Mouse (Mus musculus): Measurements from ENCODE around the gene Kmt2a.

The Kmt2a gene

GRCm38 (mm10) chr9:44880309-44881081, 601 bp downstream of the Kmt2a start:
- peak in 1 of 2 experiments; percentile 25 for DNase-seq (ENCODE audit: low spot score in 2 of 2)

DNA sequence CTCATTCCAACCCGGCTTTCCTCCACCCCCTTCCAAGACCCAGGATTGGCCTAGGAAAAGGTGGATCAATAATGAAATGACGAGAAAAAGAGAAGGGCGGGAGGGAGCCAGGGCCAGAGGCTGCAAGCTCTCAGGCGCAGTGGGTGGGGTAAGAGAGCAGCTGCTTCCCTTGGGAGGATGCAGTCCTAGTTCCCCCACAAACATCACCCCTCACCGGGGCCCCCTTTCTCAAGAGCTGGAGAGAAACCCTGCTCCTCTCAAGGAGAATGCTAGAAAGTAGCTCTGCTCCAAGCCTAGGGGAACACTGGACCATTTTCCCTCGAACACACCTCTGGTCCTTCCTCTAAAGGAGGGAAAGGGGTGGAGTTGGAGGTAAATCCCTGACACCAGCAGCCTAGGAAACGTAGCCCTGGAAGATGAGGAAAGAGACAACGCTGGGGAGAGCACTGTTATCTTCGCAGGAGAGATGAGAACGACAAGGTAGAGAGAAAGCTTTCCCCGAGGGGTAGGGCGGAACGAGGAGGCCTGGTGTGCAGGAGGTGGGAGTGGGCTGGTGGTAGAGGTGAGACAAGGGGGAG, 1.3 kb downstream of the Kmt2a start:
- DNase-seq (ENCODE audit: low spot score in 2 of 2): peak in 1 of 2 experiments; percentile 25

DNA sequence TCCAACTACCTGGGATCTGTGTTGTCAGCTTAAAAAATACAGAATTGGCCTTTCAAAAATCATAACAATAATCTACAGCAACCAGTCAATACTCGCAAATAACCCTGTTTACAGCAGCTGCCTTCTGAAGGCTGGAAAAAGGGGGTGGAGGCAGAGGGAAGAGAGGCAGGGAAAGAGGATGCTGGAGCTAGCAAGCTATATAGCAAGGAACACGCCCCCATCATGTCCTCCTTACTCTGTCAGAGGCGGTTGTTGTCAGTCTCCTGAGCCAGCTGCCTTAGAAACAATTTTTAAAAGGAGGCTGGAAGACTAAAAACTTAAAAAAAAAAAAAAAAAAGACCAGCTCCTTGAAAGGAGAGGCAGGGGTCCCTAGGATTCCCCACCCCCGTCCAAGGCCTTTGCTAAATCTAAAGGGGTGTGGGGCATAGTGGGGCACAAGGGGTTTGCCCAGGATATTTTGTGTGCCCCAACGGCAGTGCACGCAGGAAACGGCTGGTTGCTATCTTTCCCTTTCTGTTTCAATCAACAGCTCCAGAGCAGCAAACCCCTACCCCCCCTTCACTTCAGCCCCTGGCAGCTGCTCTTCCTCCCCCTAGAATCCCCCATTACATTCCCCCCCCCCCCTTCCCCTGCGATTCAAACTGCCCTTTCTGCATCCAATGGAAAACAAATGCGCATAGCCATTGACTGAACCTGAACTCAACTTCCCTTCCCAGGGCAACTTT, 2.2 kb downstream of the Kmt2a start:
- DNase-seq (ENCODE audit: low spot score in 2 of 2): no peak

DNA sequence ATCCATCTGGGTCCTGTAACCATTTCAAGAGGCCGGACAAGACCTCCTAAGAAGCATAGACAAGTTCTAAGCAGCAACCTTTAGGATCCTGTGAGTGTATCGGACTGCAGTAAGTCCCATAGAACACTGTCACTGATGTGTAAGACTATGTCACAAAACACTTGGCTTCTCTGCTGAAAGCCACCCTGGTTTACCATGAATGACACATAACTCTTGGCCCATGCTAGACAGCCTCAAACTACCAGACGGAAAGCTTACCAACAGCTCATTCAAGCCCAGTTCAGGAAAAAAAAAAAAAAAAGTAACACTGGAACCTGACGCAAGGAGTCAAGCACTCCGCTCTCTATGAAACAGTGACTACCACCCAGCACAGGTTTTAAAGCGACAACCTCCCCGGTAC, 3.4 kb downstream of the Kmt2a start:
- DNase-seq (ENCODE audit: low spot score in 2 of 2): no peak

DNA sequence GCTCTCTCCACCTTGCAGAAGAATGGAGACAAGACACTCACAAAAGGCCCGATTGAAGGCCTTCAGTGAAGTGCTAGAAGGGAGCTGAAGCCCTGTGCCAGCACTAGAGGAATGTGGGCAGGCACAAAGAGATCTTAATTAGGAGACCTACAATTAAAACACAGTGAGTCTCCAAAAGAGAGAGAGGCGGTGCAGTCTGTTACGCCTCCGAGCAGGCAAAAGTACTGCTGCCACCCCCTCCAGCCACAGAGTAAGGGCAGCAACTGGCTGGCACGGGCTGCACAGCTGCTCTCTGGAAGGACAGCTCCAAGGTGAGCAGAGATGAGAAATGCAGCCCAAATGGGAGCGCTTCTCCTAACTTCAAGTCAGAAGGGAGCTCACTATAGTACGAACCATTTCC, 5.6 kb downstream of the Kmt2a start:
- no peak for DNase-seq (ENCODE audit: low spot score in 2 of 2)

GRCm38 (mm10) chr9:44874198-44874597, 6.9 kb downstream of the Kmt2a start:
- DNase-seq (ENCODE audit: low spot score in 2 of 2): no peak

- no peak for DNase-seq (ENCODE audit: low spot score in 2 of 2)
Observed at GRCm38 (mm10) chr9:44873665-44874064, 7.4 kb downstream of the Kmt2a start.

DNA sequence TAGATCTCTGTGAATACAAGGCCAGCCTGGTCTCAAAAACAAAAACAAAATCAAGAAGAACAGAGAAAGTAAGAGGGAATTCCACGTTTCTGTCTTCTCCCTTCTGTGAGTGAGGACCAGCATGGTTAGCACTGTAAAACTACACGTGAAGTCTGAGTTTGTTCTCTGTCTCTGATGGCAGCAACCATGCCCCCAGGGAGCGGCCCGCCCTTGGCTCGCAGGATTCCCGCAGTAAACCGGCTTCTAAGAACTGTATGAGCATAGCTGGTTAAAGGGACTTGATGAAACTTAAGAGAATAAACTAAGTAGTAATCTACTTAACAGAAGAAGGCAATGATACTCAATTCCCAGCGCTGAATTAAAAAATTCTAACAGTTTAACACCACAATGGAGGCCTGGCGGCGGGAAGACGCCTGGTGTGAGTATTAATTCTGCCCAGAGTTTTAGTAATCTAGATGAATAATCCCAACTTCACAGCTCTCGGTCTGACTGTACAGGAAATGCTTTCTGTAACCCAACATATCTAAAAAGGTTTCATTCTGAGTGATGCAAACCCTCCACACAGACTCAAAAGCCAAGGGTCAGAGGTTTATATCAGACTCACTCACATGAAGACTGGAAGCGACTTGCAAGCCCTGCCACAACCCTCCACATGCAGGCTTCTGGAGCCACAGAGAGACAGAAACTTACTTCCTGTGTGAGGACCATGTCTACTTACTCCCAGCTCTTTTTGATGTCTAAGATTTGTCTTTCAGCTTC, 12.6 kb downstream of the Kmt2a start:
- DNase-seq (ENCODE audit: low spot score in 2 of 2): no peak

- no peak for DNase-seq (ENCODE audit: low spot score in 2 of 2)
Observed at GRCm38 (mm10) chr9:44867664-44868063, 13.4 kb downstream of the Kmt2a start.

DNA sequence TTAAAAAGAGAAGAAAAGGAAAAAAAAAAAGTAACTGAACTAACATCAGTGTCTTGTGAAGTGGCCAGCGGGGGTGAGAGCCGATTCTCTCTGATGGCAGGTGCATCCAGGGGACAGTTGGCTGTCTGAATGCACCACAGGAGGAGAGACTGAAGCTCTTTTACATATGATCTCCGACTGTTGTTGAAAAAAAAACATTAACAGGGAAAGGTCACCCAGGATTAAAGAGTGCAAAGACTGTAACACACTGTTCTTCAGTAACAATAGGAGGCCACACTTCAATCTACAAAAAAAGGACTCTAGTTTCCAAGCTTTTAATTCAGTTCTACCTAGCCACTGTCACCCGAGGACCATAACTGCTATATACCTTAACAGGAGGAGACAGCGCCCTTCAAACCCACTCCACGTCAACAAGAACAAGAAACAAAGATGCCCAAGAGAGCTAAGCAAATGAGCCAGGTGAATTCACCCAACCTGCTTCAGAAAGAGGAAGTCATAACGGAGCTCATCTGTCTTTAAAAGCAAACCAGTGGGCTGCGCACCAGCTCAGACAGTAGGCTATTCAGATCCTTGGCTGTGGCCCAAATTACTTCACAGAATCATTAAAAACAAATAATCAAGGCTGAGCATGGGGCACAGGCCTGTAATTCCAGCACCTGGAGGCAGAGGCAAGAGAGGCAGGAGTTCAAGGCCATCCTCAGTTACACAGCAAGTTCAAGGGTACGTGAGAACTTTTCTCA, 14.4 kb downstream of the Kmt2a start:
- DNase-seq (ENCODE audit: low spot score in 2 of 2): peak in 1 of 2 experiments; percentile 13

- DNase-seq (ENCODE audit: low spot score in 2 of 2): no peak
Observed at GRCm38 (mm10) chr9:44861121-44861520, 20.0 kb downstream of the Kmt2a start.

DNA sequence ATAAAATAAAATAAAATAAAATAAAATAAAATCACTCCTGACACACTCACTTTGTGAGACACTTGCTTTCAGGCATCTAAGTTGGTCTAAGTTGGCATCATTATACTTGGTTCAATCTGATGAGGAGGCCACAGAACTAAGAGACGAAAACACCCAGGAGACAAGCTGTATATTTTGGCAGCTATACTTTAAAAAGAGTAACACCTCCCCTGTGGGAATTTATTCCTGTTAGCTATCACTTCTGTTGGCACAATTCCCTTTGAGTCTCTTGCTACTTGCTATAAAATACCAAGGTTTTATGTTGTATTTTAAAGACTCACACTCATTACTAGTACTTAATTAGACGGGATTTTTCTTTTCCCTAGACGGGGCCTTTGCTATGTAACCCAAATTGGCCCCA, 22.4 kb downstream of the Kmt2a start:
- DNase-seq (ENCODE audit: low spot score in 2 of 2): no peak

DNA sequence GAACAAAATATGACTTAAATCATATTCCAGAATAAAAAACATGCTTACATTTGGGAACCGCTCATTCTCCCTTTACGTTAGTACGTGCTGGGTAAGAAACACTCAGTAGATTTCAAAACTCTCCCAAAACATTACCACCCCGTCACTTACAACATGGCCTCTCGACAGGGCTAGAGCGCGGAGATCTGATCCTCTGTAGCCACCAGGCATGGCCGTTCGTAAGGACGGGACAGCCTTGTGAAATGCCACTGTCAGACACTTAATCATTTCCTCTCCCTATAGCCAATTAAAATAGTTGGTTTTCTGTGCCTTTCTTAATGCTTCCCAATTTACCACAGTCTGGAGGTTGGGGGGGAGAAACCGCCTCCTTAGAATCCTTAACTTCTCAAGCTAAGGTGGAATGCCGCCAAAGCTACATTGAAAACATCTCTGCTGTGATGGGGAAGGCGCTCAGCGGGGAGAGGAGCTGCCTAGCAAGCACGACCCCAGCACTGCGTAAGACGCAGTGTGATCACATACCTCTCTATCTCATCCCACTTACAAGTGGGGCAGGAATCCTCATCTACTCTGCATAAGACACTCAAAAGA, 23.6 kb downstream of the Kmt2a start:
- no peak for DNase-seq (ENCODE audit: low spot score in 2 of 2)

DNA sequence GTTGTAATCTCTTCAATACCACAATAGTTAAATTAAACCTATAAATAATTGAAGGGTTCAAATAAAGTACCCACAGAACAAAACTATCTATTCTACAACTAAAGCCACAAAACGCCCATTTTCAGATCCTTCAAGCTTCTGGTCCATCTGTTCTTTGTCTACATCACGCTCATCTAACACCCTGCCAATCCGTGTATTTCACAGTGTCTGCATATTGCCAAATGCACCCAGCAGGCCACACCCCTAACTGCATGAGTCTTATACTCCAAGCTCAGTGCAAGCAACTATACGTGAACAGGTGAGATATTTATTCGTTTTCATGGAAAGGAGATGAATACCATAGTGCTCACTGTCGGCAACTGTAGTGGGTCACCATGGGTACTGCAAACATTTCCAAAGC, 25.9 kb downstream of the Kmt2a start:
- DNase-seq (ENCODE audit: low spot score in 2 of 2): no peak

DNA sequence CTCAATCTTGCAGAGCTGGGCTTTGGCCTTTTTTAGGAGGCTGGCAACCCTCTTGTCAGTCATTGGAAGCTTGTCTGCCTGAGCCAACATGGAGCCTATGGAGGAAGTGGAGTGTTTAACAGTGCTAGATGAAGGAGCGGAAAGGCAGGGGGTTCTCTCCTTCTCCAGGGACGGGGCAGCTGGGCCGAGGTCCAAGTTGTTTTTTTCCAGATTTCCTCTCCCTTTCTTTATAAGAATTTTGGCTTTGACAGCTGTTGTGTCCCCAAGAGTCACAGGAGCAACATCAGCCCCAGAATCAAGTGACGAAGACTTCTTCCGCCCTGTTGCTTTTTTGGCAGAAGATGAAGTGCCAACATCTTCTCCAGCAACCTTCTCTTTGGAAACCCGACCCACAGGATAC, 33.6 kb downstream of the Kmt2a start:
- DNase-seq (ENCODE audit: low spot score in 2 of 2): no peak

DNA sequence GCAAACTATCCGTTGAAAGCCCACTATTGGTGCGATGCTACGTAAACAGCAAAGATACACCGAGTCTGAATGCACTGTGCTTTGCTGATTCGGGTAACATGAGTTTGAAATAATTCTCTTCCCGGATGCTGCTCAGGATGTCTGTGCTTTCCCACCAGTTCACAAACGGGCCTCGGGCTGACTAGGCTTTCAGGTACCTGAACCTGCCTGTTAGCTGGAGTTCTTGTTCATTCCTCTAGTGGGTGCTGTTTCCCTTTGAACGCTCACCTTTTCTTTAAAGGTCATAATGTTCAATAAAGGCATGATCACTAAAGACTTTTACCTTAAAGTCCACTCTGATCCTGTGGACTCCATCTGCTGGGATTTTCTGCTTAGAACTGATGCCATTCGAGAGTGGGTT, 39.9 kb downstream of the Kmt2a start:
- peak in 1 of 2 experiments; percentile 14 for DNase-seq (ENCODE audit: low spot score in 2 of 2)

GRCm38 (mm10) chr9:44836439-44836838, 44.7 kb downstream of the Kmt2a start:
- DNase-seq (ENCODE audit: low spot score in 2 of 2): peak; percentile 51 to 68

GRCm38 (mm10) chr9:44832356-44832755, 48.7 kb downstream of the Kmt2a start:
- no peak for DNase-seq (ENCODE audit: low spot score in 2 of 2)

- no peak for DNase-seq (ENCODE audit: low spot score in 2 of 2)
Observed at GRCm38 (mm10) chr9:44830506-44830905, 50.6 kb downstream of the Kmt2a start.

DNA sequence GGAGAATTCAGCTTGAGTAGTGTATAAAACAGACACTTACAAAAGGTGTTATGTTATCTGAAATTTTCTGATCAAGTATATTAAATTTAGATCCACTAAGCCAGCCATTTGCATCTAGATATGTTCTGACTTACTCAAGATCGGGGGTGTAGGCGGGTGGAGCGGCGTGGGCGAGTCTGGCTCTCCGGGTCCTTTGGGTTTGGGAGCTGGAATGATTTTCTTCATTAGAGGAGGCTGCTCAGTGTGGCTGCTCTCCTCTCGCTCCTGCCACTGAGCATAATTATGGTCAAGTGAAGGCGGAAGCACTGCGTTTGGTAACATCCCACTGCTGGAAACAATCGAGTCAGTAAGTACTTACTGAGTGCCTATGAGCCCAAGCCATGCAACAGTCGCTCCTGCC, 52.2 kb downstream of the Kmt2a start:
- DNase-seq (ENCODE audit: low spot score in 2 of 2): no peak

- DNase-seq (ENCODE audit: low spot score in 2 of 2): no peak
Observed at GRCm38 (mm10) chr9:44826660-44827059, 54.4 kb downstream of the Kmt2a start.

Measured in spleen, postnatal 14 days (tissue).